Mouse (Mus musculus): ENCODE measurements around the gene Chrm3.
A peak's percentile ranks its signal among the peaks of the same experiment; 100 is the strongest.
"Not testable (repeated sequence)": the region's sequence is repeated elsewhere in the genome, so short reads cannot be mapped to it uniquely, and the experiment has no call there.

Gene Chrm3

GRCm38 (mm10) chr13:10360777-10361176 is at the start of gene Chrm3:
Gene Chrm3 (minus strand): TSS chr13:10360847.
- DNase-seq: no peak

DNA sequence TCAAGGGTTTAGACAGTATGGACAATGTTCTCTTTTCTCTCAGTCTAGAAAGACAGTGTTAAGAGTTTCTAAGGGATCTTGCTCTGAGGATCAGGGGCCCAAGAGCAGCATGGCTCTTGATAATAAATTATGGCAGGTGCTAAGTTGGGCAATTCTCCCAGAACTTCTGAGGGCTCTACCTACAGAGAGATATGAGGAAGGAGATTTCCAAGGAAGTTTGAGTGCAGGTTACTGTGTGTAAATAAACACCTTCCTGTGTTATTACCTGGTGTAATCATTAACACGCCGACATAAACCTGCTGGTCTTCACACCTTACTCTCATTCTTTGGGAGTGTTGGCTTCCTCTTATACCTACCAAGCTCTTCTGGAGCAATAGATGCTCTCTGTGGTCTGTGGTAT is 33.7 kb upstream of the Chrm3 start:
- DNase-seq: no peak

GRCm38 (mm10) chr13:10375487-10375886 is 14.8 kb upstream of the Chrm3 start:
- not testable (repeated sequence) for DNase-seq

DNA sequence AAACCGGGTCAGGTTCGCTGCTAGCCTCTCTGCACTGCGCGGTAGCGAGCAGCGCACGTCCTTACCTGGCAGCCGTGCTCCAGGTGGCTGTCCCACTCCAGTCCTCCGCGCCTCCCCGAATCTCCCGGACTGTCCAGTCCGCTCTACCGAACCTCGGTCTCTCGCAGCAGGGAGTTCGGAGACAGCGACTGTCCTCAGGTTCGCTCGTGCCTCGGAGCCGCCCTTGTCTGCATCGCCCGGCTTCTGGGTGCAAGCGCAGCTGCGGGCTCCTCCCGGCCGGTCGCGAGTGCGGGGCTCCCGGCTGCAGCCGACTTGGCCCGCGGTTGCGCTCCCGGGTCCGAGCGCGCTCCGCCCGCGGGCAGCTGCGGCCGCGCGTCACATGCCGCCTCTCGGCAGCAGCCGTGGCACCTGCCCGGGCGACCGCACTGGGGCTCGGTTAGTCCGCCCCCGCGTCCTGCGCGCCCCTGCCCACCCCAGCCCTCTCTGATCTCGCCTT is 400 bp downstream of the Chrm3 start:
- DNase-seq: no peak

DNA sequence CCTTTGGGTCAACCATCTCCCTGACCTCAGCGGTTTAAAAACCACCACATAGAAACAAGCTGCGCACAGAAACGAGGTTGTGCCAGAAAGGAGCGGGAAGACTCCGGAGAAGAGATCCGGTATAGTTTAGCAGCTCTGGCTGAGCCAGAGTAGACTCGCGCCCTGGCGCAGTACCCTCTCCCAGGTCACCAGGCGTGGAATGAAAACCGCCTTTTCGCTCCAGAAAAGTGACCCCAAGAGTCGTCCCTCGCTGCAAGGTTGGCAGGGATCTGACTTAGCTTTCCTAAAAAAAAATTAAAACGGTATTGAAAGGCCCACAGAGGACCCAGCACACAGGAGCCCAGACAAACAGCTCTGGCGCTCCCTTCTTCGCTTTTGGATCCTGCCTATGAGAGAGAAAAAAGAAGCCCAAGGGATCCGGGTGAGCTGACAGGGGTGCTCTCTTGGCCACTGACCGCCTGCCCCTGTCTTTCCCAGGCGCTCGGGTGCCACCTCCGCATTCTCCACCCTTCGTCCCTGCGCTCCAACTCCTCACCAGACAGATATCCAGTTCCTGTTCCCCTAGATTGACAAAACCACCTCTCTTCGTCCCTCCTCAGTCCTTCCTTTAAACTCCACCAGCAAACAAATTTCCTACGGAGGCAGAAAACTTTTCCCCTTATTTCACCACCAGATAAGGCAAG is 990 bp downstream of the Chrm3 start:
- DNase-seq: no peak

- DNase-seq: no peak
Measured at GRCm38 (mm10) chr13:10355796-10356195, 4.9 kb downstream of the Chrm3 start.

DNA sequence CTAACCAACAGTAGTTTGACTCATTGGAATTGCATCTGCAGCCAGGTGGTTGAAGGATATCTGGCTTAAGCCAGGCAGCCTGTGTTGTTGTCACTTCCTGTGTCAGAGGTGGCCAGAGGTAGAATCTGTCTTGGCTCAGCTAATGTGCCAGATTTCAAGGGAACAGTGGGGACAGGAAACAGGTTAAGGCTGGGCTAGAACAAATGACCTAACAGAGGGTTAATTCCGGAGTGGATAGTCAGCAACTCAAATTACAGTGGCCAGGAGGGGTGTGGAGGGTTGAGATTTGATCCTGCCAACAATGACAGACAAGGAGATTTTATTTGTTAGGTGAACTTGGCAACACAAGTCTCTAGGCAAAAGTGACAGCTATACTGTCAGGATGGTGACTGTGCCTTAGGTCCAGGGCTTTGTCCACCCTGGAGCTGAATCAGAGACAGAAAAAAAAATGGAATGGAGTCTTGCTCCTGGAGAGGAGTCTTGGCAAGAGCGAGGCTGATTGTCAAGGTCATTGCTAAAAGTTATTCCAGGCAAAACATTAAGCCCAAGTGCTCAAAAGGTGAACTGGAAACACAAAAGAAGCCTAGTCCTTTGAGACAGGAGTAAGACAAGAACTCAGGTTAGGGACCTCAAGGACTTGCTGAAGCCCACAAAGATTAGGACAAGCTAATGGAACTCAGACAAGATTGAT is 5.6 kb downstream of the Chrm3 start:
- no peak for DNase-seq

- no peak for DNase-seq
Measured at GRCm38 (mm10) chr13:10352141-10352540, 8.5 kb downstream of the Chrm3 start.

DNA sequence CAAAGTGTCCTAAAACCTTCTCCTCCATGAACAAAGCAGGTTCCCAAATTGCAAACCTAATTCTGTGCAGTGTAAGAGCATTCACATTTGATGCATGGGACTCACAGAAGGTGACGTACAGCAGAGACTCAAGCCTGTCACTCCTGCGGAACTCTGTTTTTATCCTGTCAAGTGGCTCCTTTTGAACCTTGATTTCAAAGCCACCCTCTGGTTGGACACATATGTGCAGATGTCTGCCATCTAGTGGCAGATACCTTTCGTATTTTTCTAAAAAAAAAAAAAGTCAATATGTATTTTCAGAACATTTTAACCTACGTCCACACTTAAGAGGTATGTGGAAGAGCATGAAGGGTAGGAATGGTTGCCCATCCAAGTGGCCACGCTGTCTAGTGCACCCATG is 16.3 kb downstream of the Chrm3 start:
- DNase-seq: peak; percentile 2

DNA sequence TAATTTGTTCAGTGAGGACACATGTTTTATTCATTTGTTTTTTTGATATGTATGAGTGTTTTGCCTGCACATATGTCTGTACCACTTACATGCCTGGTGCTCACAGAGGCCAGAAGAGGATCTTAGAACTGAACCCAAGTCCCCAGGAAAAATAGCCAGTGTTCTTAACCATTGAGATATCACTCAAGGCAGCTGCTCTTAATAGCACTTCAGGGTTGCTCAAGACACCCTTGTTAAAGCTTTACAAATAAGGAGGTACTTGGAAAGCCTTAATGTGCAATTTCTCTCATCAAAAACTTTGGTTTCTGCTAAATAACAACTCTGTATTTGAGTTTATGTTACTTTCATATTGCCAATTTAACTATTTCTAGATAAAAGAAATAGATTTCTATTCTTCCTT is 25.1 kb downstream of the Chrm3 start:
- no peak for DNase-seq

DNA sequence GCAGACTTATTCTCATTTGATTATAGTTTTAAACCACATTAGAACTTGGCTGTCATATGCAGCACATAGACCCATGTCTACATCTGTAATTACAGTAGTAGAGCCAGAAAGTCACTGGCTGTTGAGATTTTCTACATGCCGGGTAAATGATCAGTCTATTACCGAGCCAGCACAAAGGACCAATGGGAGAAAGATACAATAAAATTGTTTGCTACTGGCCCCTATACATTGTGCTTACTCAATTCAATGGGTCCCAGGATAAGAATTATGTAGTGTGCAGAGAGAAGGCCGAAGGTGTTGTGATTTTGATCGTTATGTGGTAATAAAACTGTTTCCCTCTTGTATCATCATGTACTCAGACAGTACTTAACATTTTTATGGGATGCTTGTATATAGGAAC is 27.9 kb downstream of the Chrm3 start:
- DNase-seq: no peak

DNA sequence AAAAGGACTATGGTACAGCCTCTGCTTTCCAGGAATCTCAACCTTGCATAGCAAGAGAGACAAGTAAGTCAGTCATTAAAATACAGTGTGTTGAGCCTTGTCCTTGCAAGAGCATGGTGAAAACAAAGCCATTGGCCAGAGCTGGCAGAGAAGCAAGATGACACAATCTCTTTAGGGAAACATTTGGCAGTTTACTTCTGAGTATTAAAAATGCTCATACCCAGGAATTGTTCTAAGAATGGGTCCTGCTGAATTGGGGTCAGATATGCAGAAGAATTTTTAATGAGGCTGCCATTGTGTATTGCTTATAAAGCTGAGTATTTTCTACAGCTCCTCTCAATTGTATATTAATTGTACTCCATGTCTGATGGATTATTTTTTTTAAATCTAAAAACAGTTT is 50.8 kb downstream of the Chrm3 start:
- DNase-seq: no peak

- no peak for DNase-seq
Measured at GRCm38 (mm10) chr13:10295160-10295559, 65.5 kb downstream of the Chrm3 start.

- DNase-seq: no peak
Measured at GRCm38 (mm10) chr13:10284331-10284730, 76.3 kb downstream of the Chrm3 start.

GRCm38 (mm10) chr13:10274907-10275306 is 85.7 kb downstream of the Chrm3 start:
- DNase-seq: no peak

DNA sequence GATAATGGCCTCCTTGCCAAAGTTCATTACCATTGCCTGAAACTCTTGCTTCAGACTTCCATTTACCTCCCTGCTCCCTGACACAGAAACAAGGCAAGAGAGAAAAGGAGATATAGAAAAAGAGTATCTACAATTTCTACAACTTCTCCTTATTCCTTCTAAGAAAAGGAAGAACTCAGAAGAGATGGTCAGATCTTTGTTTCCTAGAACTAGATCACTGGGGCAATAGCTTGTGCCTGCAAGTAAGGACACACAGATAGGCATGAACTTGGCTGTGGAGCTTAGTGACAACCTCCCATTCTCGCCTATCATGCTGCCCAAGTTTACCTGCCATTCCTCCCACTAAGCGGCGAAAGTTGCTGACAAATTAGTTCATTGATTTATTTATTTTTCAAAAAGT is 96.9 kb downstream of the Chrm3 start:
- DNase-seq: no peak

DNA sequence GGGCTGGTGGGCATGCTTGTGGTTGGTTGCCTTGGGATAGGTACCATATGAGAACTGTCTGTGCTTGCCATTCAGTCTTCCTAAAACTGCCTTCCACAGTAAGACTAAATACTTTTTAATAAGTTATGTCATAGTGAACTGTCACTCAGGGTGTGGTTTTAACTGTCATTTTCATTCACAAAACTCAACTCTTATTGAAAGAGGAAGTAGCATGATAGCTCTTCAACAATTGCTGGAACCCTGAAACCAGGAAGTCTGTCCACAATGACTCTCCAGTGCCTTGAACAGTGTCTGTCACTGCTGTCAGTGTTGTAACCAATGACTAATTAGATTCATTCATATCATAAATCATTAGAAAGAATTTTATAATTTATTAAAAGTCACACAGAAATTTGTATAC is 107.6 kb downstream of the Chrm3 start:
- no peak for DNase-seq

DNA sequence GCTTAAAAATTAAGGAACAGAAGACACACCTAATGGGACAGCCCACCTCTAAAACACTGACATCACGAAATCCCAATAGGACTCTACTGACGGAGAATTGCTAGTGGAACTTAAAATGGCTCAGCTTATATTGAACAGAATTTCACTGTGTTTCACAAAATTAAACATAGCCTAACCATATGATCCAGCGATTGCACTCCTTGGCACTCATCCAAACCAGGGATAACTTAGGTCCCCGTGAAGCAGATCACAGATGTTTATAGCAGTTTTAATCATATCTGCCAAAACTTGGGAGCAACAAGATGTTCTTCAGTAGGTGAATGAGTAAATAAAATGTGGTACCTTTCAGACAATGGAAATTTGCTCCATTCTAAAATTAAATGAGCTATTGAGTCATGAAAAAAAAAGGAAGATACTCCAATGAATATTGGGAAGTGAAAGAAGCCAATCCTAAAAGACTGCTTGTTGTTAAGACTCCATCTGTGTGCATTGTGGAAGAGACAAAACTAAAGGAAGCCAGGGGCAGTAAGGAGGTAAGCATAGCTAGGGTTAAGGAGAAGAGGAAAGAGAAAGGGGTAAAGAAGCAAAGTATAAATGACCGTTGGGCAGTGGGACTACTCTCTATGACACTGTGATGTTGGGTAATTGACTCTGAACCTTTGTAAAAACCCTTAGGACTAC is 109.0 kb downstream of the Chrm3 start:
- no peak for DNase-seq

- no peak for DNase-seq
Measured at GRCm38 (mm10) chr13:10244243-10244998, 116.2 kb downstream of the Chrm3 start.

DNA sequence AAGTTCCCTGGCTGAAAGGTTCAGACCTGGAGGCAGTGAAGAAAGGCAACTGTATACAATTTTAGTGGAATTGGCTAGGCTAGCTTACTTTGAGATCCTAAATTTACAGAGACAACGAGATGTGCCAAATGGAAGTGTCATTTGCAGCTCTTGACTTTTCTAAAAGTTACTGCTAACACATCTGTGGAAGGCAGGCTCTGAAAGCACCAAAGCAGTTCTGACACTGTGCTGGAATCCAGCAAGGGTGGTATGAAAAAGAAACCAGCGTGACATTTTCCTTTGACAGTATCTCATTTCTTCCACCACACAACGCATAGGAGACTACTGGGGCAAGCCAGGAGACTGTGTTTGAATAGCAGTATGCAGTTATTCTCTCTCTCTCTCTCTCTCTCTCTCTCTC is 120.4 kb downstream of the Chrm3 start:
- DNase-seq: no peak

DNA sequence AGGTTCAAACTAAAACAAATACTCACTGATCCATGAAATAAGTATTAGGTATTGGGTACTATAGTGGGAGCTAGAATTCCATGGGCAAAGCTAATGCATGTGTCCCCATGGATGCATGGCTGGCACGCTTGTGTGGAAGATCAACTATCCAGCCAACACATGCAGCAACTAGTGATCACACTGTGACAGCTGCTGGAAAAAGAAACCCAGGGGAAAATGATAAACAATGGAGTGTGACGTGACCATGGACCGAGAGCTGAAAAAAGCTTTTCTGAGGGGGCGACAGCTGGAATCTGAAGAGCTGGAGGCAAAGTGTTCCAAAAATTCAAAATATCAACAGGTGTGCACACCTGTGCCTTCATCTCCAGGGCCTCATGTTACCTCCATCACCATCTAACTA is 120.8 kb downstream of the Chrm3 start:
- DNase-seq: no peak

DNA sequence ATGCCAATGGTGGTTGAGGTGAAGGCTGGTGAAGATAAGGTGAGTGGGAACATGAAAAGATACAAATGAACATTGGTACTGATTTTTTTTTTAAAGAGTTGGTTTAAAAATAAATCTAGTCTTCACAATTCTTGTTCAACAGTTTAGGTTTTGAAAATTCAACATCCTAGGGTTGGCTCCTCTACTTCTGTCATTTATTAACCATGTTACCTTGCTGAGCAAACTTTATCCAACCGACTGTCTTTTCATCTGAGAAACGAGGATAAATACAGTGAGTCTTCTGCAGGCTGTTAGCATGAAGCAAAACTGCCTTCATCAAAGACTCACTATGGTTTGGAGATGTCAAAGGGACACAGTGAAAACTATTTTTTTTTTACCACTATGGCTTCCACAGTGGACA is 123.0 kb downstream of the Chrm3 start:
- no peak for DNase-seq

- no peak for DNase-seq
Measured at GRCm38 (mm10) chr13:10236279-10236678, 124.4 kb downstream of the Chrm3 start.
